Mouse (Mus musculus) erythroblast, adult 5-6 weeks (primary cell): ENCODE data around the gene Cd248. TPM values are rescaled to one million over a fixed set of nuclear protein-coding genes. Genes with fewer than 3 reads are reported as not detected.
"Not testable (repeated sequence)": the region's sequence is repeated elsewhere in the genome, so short reads cannot be mapped to it uniquely, and the experiment has no call there.

Source experiments
- ATAC-seq: replicated peaks from 2 replicates; pipeline ENCODE4 v1.8.0; 2016; ENCODE audit warnings: moderate number of reproducible peaks, mild to moderate bottlenecking, moderate TSS enrichment, inconsistent platforms; ENCODE audit not compliant: poor library complexity, low FRiP score, severe bottlenecking
- total RNA-seq, 2 experiments: library from RNA; stranded (forward) in 1 of 2; stranded (reverse) in 1 of 2; fragments of 150-400 nt in 1 of 2; fragments of 200-764, 138-1000 nt in 1 of 2; gene quantifications; 2 replicates each; pipeline versions ENCODE4 v1.2.3 to v1.2.4; 2015 to 2017; ENCODE audit warnings: low replicate concordance in 2 of 2

Gene Cd248
- total RNA-seq, 2 experiments from 2014 or later = 0.09 TPM; not detected in 1

- ATAC-seq = peak; percentile 74
Observed at GRCm38 (mm10) chr19:5071545-5072369, 3.9 kb downstream of the Cd248 start.

- ATAC-seq = 0 out of 2 replicates have a peak, but pooled peaks have one; percentile 13
Observed at GRCm38 (mm10) chr19:5072389-5073019, 4.6 kb downstream of the Cd248 start.

GRCm38 (mm10) chr19:5073028-5073427, 5.2 kb downstream of the Cd248 start:
- 0 out of 2 replicates have a peak, but pooled peaks have one; percentile 40 for ATAC-seq

DNA sequence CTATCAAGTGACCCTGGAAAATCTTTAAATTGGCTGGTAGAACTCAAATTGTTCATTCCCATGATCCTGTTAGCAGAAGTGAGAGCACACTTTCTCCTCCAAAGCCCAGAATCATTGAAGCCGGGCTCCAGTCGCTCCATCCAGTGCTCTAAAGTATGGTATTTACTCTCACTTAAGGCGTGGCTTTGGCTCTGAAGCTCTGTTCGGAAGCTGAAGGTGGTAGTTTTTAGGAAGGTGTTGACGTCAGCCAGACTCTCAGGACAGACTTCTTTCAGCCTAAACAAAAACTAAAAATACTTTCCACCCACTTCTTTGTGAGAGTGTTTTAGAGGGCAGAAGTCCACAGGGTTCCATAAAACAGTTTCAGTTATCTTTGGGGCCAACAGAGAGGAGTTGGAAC, 5.6 kb downstream of the Cd248 start:
- no peak for ATAC-seq

DNA sequence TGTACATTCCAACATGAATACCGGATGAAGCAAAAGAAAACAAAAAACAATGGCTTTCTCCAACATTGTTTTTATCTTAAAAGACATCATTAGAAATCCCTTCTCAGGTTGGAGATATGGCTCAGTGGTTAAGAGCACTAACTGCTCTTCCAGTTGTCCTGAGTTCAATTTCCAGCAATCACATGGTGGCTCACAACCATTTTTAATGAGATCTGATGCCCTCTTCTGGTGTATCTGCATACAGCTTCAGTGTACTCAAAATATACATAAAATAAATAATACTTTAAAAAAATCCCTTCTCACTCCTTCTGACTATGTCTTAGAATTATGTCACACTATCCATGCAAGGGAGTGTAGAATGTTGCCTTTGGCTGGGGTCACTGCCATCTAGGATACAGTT, 11.4 kb downstream of the Cd248 start:
- ATAC-seq = no peak

- ATAC-seq = no peak
Observed at GRCm38 (mm10) chr19:5082005-5082404, 14.1 kb downstream of the Cd248 start.

GRCm38 (mm10) chr19:5082596-5082995, 14.7 kb downstream of the Cd248 start:
- no peak for ATAC-seq

DNA sequence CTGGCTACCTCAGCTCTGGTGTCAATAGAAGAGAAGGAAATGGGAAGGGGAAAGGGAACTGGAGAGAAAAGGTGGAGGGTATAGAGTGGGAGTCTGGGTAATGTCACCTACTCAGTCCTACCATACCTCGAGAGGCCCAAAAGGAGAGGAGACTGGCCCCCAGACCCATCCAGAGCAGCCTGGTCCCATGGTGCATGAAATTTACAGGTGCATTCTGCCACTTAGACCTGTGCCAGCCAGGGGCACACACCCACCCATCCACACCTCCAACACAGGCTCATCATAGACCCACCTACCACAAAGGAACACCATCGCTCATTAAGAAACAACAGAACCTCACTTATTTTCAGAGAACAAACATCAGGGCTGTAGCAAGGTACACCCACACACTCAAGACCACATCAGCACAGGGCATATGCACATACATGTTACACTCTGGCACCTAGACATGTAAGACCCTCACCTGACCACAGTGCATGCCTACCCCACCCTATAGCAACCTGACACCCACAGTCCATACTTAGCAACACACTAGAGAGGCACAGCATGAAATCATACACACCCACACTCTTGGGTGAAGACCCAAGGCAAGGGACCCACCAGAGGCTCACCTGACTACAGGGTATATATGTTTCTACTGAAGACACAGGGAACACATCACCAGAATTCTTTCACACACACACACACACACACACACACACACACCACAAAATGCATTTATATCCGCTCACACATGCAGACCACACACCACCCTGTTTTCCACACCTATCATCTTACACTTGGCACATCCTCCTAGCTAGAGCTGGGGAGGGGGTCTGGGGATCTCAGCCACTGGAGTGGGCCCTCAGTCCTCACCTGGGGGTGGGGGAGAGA, 16.3 kb downstream of the Cd248 start:
- ATAC-seq = no peak

DNA sequence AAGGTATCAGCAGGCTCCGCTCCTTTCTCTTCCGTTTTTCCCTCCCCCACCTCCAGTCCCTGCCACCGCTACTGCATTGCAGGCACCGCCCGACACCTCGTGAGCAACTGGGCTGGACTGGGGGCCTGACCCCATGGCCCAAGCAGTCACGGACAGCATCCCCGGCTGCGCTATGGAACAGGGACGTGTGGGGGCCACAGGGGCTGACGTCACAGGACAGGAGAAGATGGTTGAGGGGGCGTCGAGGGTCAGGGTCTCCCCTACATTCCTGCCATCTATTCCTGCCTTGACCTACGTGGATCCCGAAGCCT, 16.9 kb downstream of the Cd248 start:
- no peak for ATAC-seq

DNA sequence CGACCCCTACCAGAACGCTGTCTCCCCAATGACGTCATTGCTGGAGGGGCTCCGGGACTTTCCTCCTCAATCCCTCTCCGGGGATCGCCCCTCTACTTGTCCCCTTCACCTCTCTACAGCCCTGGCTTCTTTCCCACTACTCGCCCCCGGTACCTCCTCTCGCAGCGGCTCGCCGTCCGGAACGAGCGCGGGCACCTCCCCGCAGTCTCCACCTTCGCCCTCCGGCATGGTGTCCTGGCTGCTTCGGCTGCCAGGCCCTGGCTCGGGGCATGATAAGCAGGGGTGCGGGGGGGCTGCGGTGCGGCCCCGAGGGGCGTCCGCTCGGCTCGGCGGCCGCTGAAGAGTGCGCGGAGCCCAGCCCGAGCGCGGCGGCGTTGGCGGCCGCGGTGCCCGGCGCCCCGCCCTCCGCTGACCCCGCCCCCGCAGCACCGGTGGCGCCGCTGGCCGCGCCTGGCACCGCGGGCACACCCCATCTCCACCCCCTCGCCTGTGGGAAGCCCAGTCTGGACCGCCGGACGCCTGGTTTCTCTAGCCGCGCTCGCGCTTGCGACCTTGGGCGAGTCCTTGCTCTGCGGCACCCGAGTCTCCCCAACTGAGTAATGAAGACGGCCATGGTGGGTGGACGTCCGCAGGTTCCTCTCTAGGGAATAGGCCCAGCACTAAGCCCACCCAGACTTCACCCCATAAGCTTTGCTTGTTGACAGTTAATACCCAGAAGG, 17.4 kb downstream of the Cd248 start, which contains the start of gene Tmem151a:
Gene Tmem151a, minus strand, starts transcription at position 387 of the 719 bp plus-strand sequence.
- ATAC-seq = 0 out of 2 replicates have a peak, but pooled peaks have one; percentile 33

- ATAC-seq = not testable (repeated sequence)
Observed at GRCm38 (mm10) chr19:5086533-5086932, 18.7 kb downstream of the Cd248 start.

DNA sequence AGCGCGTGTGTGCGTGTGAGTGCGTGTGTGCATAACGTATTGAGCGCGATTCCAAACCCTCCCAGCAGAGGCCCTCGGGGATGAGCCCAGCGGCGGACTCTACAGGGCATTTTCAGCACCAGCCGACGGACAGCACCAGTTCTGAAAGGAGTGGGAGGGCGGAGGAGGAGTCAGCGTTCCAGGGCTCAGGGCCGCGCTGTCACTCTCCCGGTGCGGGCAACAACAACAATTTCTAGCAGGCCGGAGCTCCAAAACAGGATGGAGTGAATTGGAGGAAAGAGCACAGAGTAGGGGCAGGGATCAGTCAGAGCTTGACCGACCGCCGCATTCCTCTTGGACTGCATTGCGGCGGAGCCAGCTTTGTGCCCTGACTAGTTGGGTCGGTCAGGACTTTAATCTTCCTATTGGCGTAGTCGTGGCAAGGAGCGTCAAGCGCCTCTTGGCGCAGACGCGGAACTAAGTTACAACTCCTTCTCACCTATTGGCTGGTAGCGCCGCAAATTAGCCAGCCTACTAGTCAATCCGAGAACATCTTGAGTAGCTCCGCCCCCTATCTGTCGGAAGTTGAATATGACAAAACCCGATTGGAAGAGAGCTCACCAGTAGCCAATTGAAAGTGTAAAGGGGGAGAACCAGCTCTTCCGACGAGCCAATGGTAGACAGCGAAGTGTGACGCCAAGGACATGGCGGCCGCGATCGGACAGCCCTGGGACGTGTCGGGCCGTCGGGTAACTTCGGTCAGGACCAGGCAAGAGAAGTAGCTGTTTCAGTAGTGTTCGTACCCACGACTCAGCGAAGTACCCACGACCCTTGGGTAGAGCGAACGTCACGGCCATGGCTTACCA, 20.2 kb downstream of the Cd248 start, which contains the start of gene Yif1a:
Gene Yif1a, plus strand, starts transcription at position 655 of the 845 bp plus-strand sequence.
- peak; percentile 88 for ATAC-seq

- no peak for ATAC-seq
Observed at GRCm38 (mm10) chr19:5089324-5089723, 21.4 kb downstream of the Cd248 start.

GRCm38 (mm10) chr19:5092083-5092482, 24.2 kb downstream of the Cd248 start:
- ATAC-seq = no peak

DNA sequence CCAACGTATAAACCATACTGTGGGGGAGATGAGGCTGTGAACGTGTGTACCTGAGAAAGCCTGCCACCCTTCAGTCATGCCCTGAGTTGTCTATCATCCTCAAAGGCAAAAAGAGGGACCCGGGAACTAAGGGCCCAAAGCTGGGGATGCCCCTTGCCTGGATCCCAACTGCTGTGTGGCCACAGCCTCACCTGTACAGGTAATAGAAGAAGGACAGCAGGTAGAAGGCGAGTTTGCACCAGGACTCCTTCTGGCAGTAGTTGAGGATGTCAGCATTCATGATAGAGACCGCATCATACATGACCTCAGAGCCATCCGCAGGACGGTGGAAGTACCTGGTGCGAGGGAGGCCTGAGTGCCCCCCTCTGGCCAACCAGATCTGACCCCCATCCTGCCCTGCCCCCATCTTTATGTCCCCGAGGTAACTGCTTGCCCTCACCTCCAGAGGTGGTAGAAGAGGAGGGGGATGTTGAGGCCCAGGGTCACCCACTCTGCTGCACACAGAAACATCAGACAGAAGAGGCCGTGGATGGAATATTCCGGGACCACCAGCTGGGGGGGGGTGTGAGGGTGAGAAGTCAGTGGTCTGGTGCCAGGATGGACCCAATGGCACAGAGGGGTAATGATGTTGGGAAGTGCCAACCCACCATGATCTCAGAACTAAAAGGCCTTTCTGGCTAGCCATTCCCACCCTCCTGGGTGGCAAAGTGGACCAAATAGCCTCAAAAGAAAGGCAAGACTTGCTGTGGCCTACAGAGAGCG, 25.8 kb downstream of the Cd248 start:
- ATAC-seq = 0 out of 2 replicates have a peak, but pooled peaks have one; percentile 2

- peak; percentile 74 for ATAC-seq
Observed at GRCm38 (mm10) chr19:5094243-5094632, 26.4 kb downstream of the Cd248 start.

DNA sequence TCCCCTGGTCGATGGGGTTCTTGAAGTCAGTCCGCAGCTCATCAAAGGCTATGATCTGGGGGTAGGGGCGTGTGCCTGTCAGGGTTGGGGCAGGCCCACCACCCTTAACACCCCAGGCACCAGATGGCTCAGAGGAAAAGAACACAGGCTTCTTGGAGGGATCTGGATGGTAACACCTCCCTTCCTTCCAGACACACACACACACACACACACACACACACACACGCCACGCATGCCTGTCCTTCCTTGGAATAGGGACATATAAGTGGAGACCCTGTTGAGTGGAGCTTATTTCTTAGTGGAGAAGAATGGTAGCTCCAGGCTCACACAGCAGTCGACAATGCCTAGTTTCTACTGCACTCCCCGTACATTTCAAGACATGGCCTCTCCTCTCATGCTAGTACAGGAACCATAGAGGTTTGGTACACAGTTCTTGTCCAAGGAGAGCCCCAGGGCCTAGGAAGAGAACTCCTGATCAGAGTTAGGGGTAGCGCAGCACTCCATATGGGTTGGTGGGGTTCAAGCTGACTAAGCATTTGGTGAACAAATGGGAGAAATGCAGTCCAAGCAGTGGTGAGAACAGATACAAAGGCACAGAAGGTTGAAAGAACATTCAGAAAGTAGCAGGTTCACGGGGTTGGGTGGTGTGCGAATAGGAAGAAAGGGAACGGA, 27.0 kb downstream of the Cd248 start:
- no peak for ATAC-seq
